Mouse (Mus musculus) ES-E14 (cell line): ENCODE data around the gene Morn5.

ENCODE experiments used
- CHD2 ChIP-seq: IDR thresholded peaks from 2 replicates; pipeline ENCODE4 v1.6.1; 2014; ENCODE audit warnings: mild to moderate bottlenecking, low read depth, low read length, inconsistent platforms
- HCFC1 ChIP-seq: IDR thresholded peaks from 2 replicates; pipeline ENCODE4 v1.6.1; 2012; ENCODE audit warnings: low read length, inconsistent platforms, borderline replicate concordance; ENCODE audit not compliant: insufficient read depth

DNA sequence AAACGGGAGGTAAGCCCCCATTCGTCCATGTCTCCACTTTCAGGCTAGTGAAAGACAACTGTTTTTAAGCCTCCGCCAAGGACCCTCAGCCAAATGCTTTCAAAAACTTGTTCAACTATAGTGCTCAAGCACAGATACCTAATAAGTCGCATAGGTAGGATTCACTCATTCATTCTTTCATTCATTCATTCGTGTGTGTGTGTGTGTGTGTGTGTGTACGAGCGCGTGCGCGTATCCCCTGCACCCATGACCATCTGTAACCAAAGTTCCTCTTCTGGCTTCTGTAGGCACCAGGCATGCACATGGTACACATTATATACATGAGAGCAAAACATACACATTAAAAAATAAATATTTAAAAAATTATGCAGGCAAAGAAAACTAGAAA, 303 bp downstream of the Morn5 start:
- TF ChIP-seq HCFC1 (no peak), CHD2 (no peak)
